Mouse (Mus musculus) forebrain, embryonic 12.5 days (tissue): ENCODE results near the gene Emc9. TPM values are rescaled to one million over a fixed set of nuclear protein-coding genes. Genes with fewer than 3 reads are reported as not detected.

Experiments
- ATAC-seq: fragments of 200-750 bp; cut with Nextera tagmentation; 2 replicates; pipeline ENCODE4 v1.8.0; 2017; ENCODE audit warnings: moderate TSS enrichment; ENCODE audit not compliant: low FRiP score
- H3K27ac ChIP-seq: fragments of 300-500 bp; sonication (generic); 2 replicates; pipeline ENCODE4 v1.5.1; 2016; ENCODE audit warnings: mild to moderate bottlenecking
- H3K27me3 ChIP-seq: fragments of 300-500 bp; sonication (generic); 2 replicates; pipeline ENCODE4 v1.6.1; 2016; ENCODE audit warnings: mild to moderate bottlenecking
- H3K36me3 ChIP-seq: fragments of 300-500 bp; sonication (generic); replicated peaks from 2 replicates; pipeline ENCODE4 v1.6.1; 2016; ENCODE audit warnings: mild to moderate bottlenecking
- H3K4me1 ChIP-seq: fragments of 300-500 bp; sonication (generic); 2 replicates; pipeline ENCODE4 v1.6.1; 2016
- H3K4me2 ChIP-seq: fragments of 300-500 bp; sonication (generic); 2 replicates; pipeline ENCODE4 v1.6.1; 2016; ENCODE audit warnings: mild to moderate bottlenecking, moderate library complexity
- H3K4me3 ChIP-seq: fragments of 300-500 bp; sonication (generic); replicated peaks from 2 replicates; pipeline ENCODE4 v1.5.1; 2016; ENCODE audit warnings: mild to moderate bottlenecking
- H3K9ac ChIP-seq: fragments of 300-500 bp; sonication (generic); 2 replicates; pipeline ENCODE4 v1.6.1; 2016; ENCODE audit warnings: mild to moderate bottlenecking
- H3K9me3 ChIP-seq: fragments of 300-500 bp; sonication (generic); 2 replicates; pipeline ENCODE4 v1.6.1; 2016
- WGBS: fragments of 180-500 bp; shearing (Covaris S2); methylation state at CpG from one replicate; pipeline ENCODE4 v1.1.7; 2016; 5-methylcytosine and 5-hydroxymethylcytosine counted together
- polyA plus RNA-seq: library from polyadenylated mRNA; unstranded; fragments of >200 nt; fragmentation: Nextera tagmentation; extraction: Ambion mirVana; gene quantifications from 2 replicates; pipeline ENCODE4 v1.2.1, GENCODE M21; 2016

The Emc9 gene
- polyA plus RNA-seq, 1 experiment from 2014 or later: 6.0 TPM

DNA sequence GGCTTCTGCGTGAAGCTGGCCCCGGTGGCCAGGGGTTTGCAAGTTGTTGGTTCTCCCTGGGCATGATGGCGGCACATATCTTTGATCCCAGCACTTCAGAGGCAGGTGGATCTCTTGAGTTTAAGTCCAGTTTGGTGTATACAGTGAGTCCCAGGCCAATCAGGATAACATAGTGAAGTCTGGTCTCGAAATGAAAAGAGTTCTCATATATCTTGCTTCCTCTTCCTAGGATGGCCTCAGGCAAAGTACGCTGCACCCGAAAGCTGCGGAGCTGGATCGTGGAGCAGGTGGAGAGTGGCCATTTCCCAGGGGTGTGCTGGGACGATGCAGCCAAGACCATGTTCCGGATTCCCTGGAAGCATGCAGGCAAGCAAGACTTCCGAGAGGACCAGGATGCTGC lies 19.7 kb upstream of the Emc9 start:
- 95% methylated on average over 11 of the region's 11 CpGs for WGBS

DNA sequence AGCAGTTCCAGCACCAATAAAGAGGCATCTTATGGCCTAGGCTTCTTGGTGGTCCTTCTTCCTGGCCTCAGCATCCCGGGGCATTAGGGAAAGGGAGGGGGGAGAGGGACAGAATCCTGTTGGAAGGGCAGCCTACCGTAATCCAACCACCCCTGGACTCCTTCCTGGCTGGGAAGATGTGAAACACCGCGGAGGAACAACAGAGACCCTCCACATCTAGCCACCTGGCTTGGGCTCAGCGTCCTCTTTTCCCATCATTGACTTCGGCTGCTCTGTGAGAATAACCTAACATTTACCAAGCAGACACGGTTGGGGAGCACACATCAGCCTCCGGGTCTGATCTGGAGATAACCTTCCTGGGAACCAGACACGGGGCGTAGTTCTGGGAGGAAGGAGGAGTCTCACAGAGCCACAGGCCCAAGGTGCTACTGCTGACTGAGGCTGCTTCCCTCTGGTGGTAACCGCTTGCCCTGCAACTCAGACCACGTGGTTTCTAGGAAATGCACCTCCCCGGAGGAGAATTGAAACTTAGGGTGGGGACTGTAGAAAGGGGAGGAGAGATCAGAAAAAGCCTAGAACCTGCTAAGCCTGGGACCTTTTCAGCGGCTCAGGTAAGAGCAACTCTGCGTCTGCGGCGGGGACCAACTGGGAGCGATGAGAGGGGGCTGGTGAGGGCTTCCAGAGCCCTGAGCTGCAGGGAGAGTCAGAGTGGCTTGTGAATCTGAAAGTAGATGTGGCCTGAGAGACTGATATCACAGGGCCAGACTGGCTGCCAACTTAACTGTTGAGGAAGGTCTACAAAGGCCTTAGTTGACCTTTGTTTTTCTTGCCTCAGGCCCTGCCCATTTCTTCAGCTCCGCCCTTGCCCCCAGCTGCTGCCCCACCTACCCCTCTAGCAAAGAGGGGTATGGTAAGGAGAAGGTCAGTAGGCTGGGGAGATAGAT lies 18.8 kb upstream of the Emc9 start:
- ATAC-seq: peak; percentile 84
- peaks cover 84% of the 10 kb centered on the region for H3K36me3 ChIP-seq
- H3K4me3 ChIP-seq: peak overlapping the region; percentile 26
- H3K27ac ChIP-seq: peak overlapping the region; percentile 13; the same call in 1 of the 2 replicates
- no peaks in the 10 kb centered on the region for H3K27me3 ChIP-seq
- WGBS: 20% methylated on average over 19 of the region's 19 CpGs
- peak overlapping the region; percentile 33; the same call in 1 of the 2 replicates for H3K9ac ChIP-seq
- peaks cover 12% of the 10 kb centered on the region for H3K4me1 ChIP-seq
- no peaks in the 10 kb centered on the region for H3K9me3 ChIP-seq
- peak overlapping the region; percentile 45 for H3K4me2 ChIP-seq

More for the DNA sequence above, 19.7 kb upstream of the Emc9 start:
- no peak overlapping the region for H3K4me3 ChIP-seq
- H3K36me3 ChIP-seq: peaks cover 84% of the 10 kb centered on the region
- H3K27me3 ChIP-seq: no peaks in the 10 kb centered on the region
- no peak overlapping the region for H3K4me2 ChIP-seq
- H3K27ac ChIP-seq: no peak overlapping the region
- H3K4me1 ChIP-seq: peaks cover 12% of the 10 kb centered on the region
- H3K9me3 ChIP-seq: no peaks in the 10 kb centered on the region
- ATAC-seq: no peak
- no peak overlapping the region for H3K9ac ChIP-seq

GRCm38 (mm10) chr14:55603271-55603632 lies 18.1 kb upstream of the Emc9 start, which contains the start of gene Irf9:
Gene Irf9, plus strand, starts transcription at chr14:55603571.
- Histone ChIP-seq H3K27me3 (no peaks in the 10 kb centered on the region), H3K4me3 (peak within 1 kb of the TSS; percentile 26), H3K36me3 (peaks cover 84% of the 10 kb centered on the region), H3K4me1 (peaks cover 12% of the 10 kb centered on the region), H3K9ac (peak within 1 kb of the TSS; percentile 33; the same call in 1 of the 2 replicates), H3K4me2 (peak within 1 kb of the TSS; percentile 45), H3K9me3 (no peaks in the 10 kb centered on the region), H3K27ac (peak within 1 kb of the TSS; percentile 13; the same call in 1 of the 2 replicates)
- no peak for ATAC-seq
- 88% methylated on average over 7 of the region's 7 CpGs for WGBS

DNA sequence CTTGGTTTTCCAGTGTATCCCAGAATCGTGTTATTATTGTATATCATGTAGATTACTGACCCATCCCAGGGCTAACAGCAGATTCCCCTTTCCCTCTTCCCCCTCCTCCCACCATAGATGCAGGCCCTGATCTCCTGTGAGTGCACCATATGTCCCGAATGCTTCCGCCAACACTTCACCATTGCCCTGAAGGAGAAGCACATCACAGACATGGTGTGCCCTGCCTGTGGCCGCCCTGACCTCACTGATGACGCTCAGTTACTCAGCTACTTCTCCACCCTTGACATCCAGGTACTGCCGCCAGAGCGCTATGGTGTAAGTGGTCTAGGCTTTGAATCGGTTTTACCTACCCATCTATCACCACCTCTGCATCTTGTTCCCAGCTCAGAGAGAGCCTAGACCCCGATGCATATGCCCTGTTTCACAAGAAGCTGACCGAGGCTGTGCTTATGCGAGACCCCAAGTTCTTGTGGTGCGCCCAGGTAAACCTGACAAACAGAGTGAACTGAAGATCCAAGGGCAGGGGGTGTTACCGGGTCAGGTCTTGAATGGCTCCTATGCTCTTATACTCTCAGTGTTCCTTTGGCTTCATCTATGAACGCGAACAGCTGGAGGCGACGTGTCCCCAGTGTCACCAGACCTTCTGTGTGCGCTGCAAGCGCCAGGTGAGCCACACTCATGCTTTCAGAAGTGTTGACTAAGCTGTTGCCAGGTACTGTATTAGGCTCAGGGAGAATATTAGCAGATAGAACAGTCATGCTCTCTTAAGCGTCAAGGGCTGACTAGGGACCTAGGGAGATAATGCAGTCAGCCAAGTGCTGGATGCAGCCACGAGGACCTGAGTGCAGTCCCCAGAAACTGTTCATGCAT lies 13.7 kb upstream of the Emc9 start:
- no peak overlapping the region for H3K9ac ChIP-seq
- peaks cover 86% of the 10 kb centered on the region for H3K36me3 ChIP-seq
- no peak overlapping the region for H3K4me3 ChIP-seq

DNA sequence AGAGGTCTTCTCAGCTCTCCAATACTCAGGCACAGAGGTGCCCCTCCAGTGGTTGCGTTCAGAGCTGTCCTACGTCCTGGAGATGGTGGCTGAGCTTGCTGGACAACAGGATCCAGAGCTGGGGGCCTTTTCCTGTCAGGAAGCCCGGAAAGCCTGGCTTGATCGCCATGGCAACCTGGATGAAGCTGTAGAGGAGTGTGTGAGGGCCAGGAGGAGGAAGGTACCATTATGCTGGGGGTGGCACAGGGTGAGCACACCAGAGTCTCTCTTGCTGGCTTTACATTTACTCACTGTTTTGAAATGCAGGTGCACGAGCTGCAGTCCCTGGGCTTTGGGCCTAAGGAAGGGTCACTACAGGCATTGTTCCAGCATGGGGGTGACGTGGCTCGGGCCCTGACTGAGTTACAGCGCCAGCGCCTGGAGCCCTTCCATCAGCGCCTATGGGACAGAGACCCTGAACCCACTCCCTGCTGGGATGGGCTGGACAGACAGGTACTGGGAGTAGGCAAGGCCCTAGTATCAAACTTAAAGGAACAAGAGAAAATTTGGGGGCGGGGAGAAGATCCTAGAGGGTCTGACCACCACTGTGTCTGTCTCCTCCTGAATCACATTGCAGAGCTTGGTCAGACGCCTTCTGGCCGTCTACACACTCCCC lies 11.1 kb upstream of the Emc9 start:
- H3K4me3 ChIP-seq: no peak overlapping the region

More for the DNA sequence above, 13.7 kb upstream of the Emc9 start:
- H3K27me3 ChIP-seq: no peaks in the 10 kb centered on the region
- H3K27ac ChIP-seq: no peak overlapping the region
- no peaks in the 10 kb centered on the region for H3K9me3 ChIP-seq
- no peak overlapping the region for H3K4me2 ChIP-seq
- no peak for ATAC-seq
- H3K4me1 ChIP-seq: peaks cover 6% of the 10 kb centered on the region
- 94% methylated on average over 21 of the region's 21 CpGs for WGBS

GRCm38 (mm10) chr14:55592226-55592625 lies 7.1 kb upstream of the Emc9 start:
- no peak overlapping the region for H3K27ac ChIP-seq
- H3K27me3 ChIP-seq: no peaks in the 10 kb centered on the region
- 8% methylated on average over 16 of the region's 16 CpGs for WGBS
- H3K4me2 ChIP-seq: peak overlapping the region; percentile 97
- peaks cover 36% of the 10 kb centered on the region for H3K36me3 ChIP-seq
- peak overlapping the region; percentile 83 for H3K9ac ChIP-seq
- peak overlapping the region; percentile 83 for H3K4me3 ChIP-seq
- no peaks in the 10 kb centered on the region for H3K9me3 ChIP-seq
- H3K4me1 ChIP-seq: peaks cover 28% of the 10 kb centered on the region
- ATAC-seq: no peak

More for the DNA sequence above, 11.1 kb upstream of the Emc9 start:
- ATAC-seq: no peak
- Histone ChIP-seq H3K4me1 (peaks cover 20% of the 10 kb centered on the region), H3K9me3 (no peaks in the 10 kb centered on the region), H3K27me3 (no peaks in the 10 kb centered on the region), H3K36me3 (peaks cover 60% of the 10 kb centered on the region), H3K4me2 (no peak overlapping the region), H3K27ac (no peak overlapping the region), H3K9ac (no peak overlapping the region)
- 81% methylated on average over 13 of the region's 13 CpGs for WGBS

DNA sequence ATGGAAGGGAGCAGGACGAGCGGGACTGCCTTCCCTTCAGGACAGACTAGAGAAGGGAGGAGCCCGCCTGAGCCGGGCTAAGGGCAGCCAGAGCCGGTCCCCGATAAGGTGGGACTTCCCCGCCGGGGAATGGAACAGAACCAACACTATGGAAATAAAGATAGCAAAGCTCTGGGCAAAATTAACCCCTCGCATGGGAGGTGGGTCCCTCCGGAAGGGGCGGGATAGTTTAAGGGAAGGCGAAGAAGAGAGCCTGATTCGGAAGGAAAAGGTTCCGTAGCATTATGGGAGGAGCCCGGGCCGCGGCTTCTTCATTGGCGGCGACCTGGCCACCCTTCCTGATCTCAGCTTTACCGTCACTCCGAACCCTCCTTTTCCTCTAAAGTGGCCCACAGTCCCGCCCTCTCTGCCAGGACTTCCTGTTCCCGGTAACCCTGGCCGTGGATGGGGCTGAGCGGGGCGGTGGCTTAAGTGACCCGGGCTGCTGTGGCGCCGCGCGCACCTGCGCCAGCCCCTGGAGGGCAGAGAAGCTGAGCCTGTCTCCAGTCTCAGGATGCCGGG lies 6.3 kb upstream of the Emc9 start, which contains the start of gene Rnf31:
Gene Rnf31, plus strand, starts transcription at position 378 of the 561 bp plus-strand sequence.
- Histone ChIP-seq H3K4me3 (peak within 1 kb of the TSS; percentile 83), H3K27me3 (no peaks in the 10 kb centered on the region), H3K4me2 (peak within 1 kb of the TSS; percentile 97), H3K9ac (peak within 1 kb of the TSS; percentile 83), H3K9me3 (no peaks in the 10 kb centered on the region), H3K27ac (peak within 1 kb of the TSS; percentile 95), H3K36me3 (peaks cover 28% of the 10 kb centered on the region), H3K4me1 (peaks cover 28% of the 10 kb centered on the region)
- WGBS: under 1% methylated on average over 33 of the region's 33 CpGs
- peak; percentile 91 for ATAC-seq

- Histone ChIP-seq H3K36me3 (peaks cover 22% of the 10 kb centered on the region), H3K4me3 (peak within 1 kb of the TSS; percentile 83), H3K4me2 (peak within 1 kb of the TSS; percentile 97), H3K4me1 (peaks cover 28% of the 10 kb centered on the region), H3K27ac (peak within 1 kb of the TSS; percentile 95), H3K27me3 (no peaks in the 10 kb centered on the region), H3K9ac (peak within 1 kb of the TSS; percentile 83), H3K9me3 (no peaks in the 10 kb centered on the region)
- ATAC-seq: peak; percentile 97
- 2% methylated on average over 22 of the region's 22 CpGs for WGBS
Measured at GRCm38 (mm10) chr14:55590748-55591330, 5.7 kb upstream of the Emc9 start, which contains the start of gene Psme2. Gene Psme2, minus strand, starts transcription at chr14:55591113.

DNA sequence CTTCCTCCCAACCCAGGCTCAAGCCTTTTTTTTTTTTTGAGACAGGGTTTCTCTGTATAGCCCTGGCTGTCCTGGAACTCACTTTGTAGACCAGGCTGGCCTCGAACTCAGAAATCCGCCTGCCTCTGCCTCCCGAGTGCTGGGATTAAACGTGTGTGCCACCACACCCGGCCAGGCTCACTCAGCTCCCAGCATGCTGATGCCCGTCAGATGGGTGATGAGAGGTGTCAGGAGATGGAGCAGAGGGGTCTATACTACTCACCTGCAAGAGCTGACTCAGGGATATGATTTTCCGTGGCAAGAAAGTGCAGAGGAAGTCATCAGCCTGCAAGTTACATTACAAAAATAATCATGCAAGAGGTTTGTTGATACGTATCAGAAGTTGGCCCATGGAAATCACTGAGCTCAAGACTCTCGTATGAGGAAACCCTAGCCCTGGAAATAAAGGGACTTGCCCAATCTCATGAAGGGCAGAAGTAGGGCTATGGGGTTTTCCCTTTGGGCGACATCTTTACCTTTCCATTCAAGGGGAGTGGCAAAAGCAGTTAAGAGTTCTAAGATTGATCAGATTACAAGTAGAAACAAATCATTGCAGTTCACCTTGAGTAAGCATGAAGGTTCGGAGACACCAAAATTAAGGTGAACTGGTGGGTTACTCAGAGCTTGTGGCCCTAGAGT lies 4.8 kb upstream of the Emc9 start:
- Histone ChIP-seq H3K27ac (0 out of 2 replicates have a peak overlapping the region, but pooled peaks have one; percentile 95), H3K4me2 (peak overlapping the region; percentile 97), H3K27me3 (no peaks in the 10 kb centered on the region; the same call in 1 of the 2 replicates), H3K9me3 (no peaks in the 10 kb centered on the region), H3K36me3 (peaks cover 13% of the 10 kb centered on the region), H3K4me1 (peaks cover 34% of the 10 kb centered on the region), H3K4me3 (peak overlapping the region; percentile 83), H3K9ac (peak overlapping the region; percentile 83)
- 87% methylated on average over 11 of the region's 11 CpGs for WGBS
- no peak for ATAC-seq

GRCm38 (mm10) chr14:55589271-55589670 lies 4.2 kb upstream of the Emc9 start:
- no peak overlapping the region for H3K27ac ChIP-seq
- H3K27me3 ChIP-seq: peaks cover 6% of the 10 kb centered on the region; the same call in 1 of the 2 replicates
- ATAC-seq: no peak
- H3K4me3 ChIP-seq: no peak overlapping the region
- no peak overlapping the region for H3K9ac ChIP-seq
- WGBS: 95% methylated on average over 5 of the region's 5 CpGs
- H3K36me3 ChIP-seq: peaks cover 8% of the 10 kb centered on the region
- H3K4me2 ChIP-seq: no peak overlapping the region
- peaks cover 39% of the 10 kb centered on the region for H3K4me1 ChIP-seq
- no peaks in the 10 kb centered on the region for H3K9me3 ChIP-seq
